Mouse (Mus musculus): Measurements from ENCODE around the gene Chst10. TPM values are rescaled to one million over a fixed set of nuclear protein-coding genes. Genes with fewer than 3 reads are reported as not detected.

Chst10 gene
- polyA plus RNA-seq, 1 experiment, result 1.1 TPM

DNA sequence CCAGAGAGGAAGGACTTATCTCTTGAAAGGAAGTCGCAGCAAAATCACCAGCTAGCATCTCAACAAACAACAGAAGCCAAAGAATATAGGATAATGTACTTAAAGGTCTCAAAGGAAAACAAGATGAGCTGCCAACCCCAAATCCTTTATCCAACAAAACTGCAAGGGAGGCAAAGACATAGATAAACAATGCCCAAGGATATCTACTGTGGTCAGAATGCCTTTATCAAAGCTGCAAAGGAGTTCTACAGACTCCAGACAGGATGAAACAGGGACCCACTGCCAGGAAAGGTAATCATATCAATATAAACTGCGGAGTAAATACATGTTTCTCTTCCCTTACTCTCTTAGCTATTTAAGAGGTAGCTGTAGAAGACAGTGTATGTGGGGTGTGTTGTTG, 47.3 kb downstream of the Chst10 start:
- no peaks in the 10 kb centered on the region for H3K4me1 ChIP-seq
- no peak overlapping the region for H3K4me3 ChIP-seq (replicated peaks)
- peaks cover 22% of the 10 kb centered on the region for H3K27me3 ChIP-seq (replicated peaks)
- TF ChIP-seq FLI1 (IDR thresholded peaks at IDR 0.05; ENCODE audit: low read length), result no peak
- TF ChIP-seq GATA1 (IDR thresholded peaks at IDR 0.05; ENCODE audit: borderline replicate concordance, low read length), result no peak
- H3K9me3 ChIP-seq, result no peaks in the 10 kb centered on the region
- H3K36me3 ChIP-seq (replicated peaks; ENCODE audit: low read length), result no peaks in the 10 kb centered on the region

DNA sequence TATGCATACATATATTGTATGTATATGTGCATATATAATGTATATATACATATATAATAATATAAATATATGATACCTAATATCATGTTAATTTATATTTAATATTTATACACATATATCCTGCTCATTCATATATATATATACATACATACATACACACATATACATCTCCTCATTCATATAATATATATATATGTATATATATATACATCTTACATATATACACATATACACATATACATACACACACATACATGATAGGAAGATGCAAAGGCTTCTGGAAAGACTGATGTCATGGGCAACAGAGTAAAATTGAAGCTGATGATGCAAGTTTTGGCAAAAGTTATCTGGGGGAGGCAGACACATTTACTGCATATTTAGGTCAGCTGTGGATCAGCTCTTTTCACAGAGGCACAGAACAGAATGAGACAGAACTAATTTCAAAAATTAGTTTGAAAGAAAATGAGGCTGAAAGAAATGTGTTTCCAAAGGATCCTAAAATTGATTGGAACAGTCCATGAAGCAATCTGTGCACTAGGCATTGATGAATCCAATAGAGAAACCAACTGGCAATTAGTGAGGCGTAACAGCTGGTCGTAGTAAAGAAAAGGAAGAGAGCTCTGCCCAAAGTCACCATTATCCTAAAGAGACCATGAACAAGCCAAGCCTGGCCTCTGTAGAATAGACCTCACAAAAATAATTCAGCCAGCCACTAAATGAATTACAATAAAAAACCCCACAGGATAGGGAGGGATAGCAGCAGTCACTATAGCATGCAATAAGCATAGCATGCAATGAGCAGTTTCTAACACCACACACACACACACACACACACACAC, 49.3 kb downstream of the Chst10 start:
- Histone ChIP-seq H3K9me3 (no peaks in the 10 kb centered on the region), H3K36me3 (replicated peaks; ENCODE audit: low read length) (no peaks in the 10 kb centered on the region), H3K4me1 (no peaks in the 10 kb centered on the region)

DNA sequence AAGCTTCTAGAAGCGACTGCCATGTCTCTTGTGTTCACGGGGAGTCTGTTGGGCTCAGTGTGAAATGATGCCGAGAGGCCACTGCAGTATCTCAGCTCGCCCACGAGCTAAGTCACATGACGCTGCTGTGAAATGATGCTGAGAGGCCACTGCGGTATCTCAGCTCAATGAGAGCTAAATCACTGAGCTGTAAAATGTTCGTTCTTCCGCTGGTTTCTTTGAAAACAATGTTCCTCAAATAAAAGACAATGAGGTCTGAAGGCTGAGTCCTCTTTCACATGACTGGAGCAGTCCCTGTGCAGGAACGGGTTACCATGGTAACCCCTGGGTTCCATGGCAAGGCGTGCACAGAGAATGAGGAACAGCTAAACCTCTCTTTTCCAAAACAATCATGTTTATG, 50.0 kb downstream of the Chst10 start:
- no peaks in the 10 kb centered on the region for H3K4me1 ChIP-seq
- no peaks in the 10 kb centered on the region for H3K9me3 ChIP-seq
- TF ChIP-seq GATA1 (IDR thresholded peaks at IDR 0.05; ENCODE audit: borderline replicate concordance, low read length), result no peak
- TF ChIP-seq FLI1 (IDR thresholded peaks at IDR 0.05; ENCODE audit: low read length), result no peak
- no peak overlapping the region for H3K4me3 ChIP-seq (replicated peaks)
- peaks cover 20% of the 10 kb centered on the region for H3K27me3 ChIP-seq (replicated peaks)
- no peaks in the 10 kb centered on the region for H3K36me3 ChIP-seq (replicated peaks; ENCODE audit: low read length)

More for the DNA sequence above, 49.3 kb downstream of the Chst10 start:
- Histone ChIP-seq H3K4me3 (replicated peaks) (no peak overlapping the region), H3K27me3 (replicated peaks) (peaks cover 22% of the 10 kb centered on the region)
- no peak for TF ChIP-seq FLI1 (IDR thresholded peaks at IDR 0.05; ENCODE audit: low read length)
- no peak for TF ChIP-seq GATA1 (IDR thresholded peaks at IDR 0.05; ENCODE audit: borderline replicate concordance, low read length)

DNA sequence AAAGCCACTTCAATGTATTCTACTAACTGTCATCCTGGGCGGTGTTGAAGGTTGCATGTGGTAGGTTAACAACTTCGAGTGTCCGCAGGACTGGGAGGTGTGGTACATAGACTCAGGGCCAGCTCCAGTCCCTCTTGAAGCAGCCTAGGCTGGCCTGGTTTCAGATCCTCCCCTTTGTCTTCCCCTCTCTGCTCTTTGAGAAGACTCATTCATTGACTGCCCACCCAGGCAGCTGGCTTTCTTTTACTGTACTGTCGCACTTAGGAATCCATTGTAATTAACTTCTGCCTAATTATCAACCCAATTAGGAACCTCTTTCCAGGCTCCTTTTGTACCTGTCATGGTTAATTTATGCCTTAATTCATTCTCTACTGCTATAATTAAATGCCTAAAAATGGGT, 54.7 kb downstream of the Chst10 start:
- peaks cover 25% of the 10 kb centered on the region for H3K27me3 ChIP-seq (replicated peaks)
- H3K4me3 ChIP-seq (replicated peaks), result no peak overlapping the region
- no peaks in the 10 kb centered on the region for H3K4me1 ChIP-seq
- TF ChIP-seq FLI1 (IDR thresholded peaks at IDR 0.05; ENCODE audit: low read length) (no peak), GATA1 (IDR thresholded peaks at IDR 0.05; ENCODE audit: borderline replicate concordance, low read length) (no peak)
- no peaks in the 10 kb centered on the region for H3K9me3 ChIP-seq
- no peaks in the 10 kb centered on the region for H3K36me3 ChIP-seq (replicated peaks; ENCODE audit: low read length)

DNA sequence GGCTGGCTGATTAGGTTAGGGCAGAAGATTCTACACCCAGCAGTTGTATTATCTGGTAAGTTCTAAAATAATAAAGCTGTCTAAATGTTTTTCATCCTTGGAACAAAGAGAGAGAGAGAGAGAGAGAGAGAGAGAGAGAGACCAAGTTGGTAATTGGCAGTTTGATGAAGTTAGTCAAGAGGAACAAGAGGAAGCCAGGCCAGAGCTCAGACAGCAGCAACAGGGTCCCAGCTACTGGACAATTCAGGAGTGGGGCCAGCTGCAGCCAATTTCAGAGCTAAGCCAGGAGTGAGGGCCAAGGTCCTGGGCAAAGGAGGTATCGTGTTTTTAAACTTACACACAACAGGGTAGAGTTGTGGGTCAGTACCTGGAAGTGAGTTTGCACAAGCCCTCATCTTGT, 55.1 kb downstream of the Chst10 start:
- Histone ChIP-seq H3K36me3 (replicated peaks; ENCODE audit: low read length) (no peaks in the 10 kb centered on the region), H3K9me3 (no peaks in the 10 kb centered on the region), H3K4me3 (replicated peaks) (no peak overlapping the region), H3K4me1 (no peaks in the 10 kb centered on the region), H3K27me3 (replicated peaks) (peaks cover 29% of the 10 kb centered on the region)
- TF ChIP-seq GATA1 (IDR thresholded peaks at IDR 0.05; ENCODE audit: borderline replicate concordance, low read length) (no peak), FLI1 (IDR thresholded peaks at IDR 0.05; ENCODE audit: low read length) (no peak)

DNA sequence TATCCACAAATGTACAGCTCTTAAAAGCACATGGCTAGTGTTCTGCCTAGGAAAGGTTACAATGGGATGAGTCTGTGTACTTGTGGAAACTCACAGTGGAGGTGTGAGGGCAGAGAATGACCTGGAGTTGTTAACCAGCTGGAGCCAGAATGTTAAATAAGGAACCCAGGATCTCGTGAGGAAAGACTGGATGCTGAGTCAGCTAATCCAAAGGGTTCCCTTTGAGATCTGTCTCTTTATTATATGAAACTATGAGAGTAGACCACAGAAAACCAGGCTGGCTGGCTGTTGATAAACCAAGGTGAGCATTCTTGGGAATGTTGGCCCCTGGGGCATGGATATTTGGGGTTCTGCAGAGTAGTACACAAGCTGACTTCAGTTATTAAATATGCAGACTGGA, 58.0 kb downstream of the Chst10 start:
- peaks cover 51% of the 10 kb centered on the region for H3K27me3 ChIP-seq (replicated peaks)
- TF ChIP-seq GATA1 (IDR thresholded peaks at IDR 0.05; ENCODE audit: borderline replicate concordance, low read length), result no peak
- no peak for TF ChIP-seq FLI1 (IDR thresholded peaks at IDR 0.05; ENCODE audit: low read length)
- H3K9me3 ChIP-seq, result peaks cover 1% of the 10 kb centered on the region
- peaks cover 13% of the 10 kb centered on the region for H3K4me1 ChIP-seq
- no peak overlapping the region for H3K4me3 ChIP-seq (replicated peaks)
- H3K36me3 ChIP-seq (replicated peaks; ENCODE audit: low read length), result no peaks in the 10 kb centered on the region

DNA sequence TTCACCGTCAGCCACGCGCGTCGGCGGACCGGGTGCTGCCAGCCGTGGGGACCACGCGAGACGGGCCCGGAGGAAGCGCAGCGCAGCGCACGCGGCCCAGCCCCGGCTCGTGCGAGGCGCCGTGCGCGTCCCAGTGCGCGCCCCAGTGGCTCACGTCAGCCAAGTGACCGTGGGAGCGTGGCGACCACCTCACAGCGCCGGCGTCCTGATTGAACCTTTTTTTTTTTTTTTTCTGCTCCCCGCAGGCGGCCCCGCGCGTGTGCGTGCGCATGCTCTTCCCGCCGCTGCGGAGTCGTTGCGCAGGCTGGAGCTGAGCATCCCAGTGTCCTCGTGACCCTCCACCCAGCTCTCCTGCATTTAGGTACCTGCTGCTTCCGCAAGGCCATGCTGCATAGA, 61.5 kb downstream of the Chst10 start, which contains the start of gene Lonrf2:
Gene Lonrf2, minus strand, starts transcription at position 235 of the 396 bp plus-strand sequence.
- peaks cover 60% of the 10 kb centered on the region for H3K27me3 ChIP-seq (replicated peaks)
- H3K36me3 ChIP-seq (replicated peaks; ENCODE audit: low read length), result no peaks in the 10 kb centered on the region
- peaks cover 13% of the 10 kb centered on the region for H3K4me1 ChIP-seq
- peak within 1 kb of the TSS; percentile 86 for H3K4me3 ChIP-seq (replicated peaks)
- H3K9me3 ChIP-seq, result peaks cover 13% of the 10 kb centered on the region
- no peak for TF ChIP-seq GATA1 (IDR thresholded peaks at IDR 0.05; ENCODE audit: borderline replicate concordance, low read length)
- no peak for TF ChIP-seq FLI1 (IDR thresholded peaks at IDR 0.05; ENCODE audit: low read length)

DNA sequence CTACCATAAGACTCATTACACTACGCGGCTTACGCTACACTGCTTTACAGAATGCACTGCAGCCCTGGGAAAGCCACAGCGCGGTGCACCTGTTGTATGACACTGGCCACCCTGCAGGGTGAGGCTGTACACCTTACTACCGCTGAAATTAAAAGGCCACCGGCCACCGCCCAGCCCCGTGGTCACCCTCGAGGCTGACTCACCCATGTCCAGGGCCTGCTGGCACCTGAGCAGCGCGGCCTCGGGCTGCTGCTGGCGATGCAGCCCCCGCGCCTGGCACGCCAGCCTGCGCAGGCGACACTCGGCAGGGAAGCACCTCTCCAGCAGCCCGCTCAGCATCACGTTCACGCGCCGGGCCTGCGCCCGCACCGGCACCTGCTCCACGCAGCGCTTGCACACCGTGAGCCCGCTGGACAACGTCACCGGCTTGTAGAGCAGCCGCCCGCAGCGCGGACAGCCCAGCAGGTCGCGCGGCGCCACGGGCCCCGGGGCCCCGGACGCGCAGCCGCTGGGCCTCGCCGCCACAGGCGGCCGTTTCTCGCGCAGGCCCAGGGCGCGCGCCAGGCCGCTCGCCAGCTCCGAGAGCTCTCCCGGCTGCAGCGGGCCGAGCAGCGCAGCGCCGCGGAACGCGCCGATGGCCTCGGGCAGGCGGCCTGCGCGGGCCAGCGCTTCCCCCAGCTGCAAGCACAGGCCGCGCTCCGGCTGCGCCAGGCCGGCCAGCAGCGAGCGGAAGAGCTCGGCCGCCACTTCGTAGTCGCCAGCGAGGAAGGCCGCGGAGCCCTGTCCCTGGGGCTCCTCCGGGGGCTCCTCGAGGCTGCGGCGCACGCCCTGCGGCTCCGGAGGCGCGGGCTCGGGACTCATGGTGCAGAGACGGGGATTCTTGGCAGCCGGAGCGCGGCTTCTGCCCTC, 62.1 kb downstream of the Chst10 start:
- Histone ChIP-seq H3K9me3 (peaks cover 13% of the 10 kb centered on the region), H3K27me3 (replicated peaks) (peaks cover 60% of the 10 kb centered on the region), H3K4me3 (replicated peaks) (peak overlapping the region; percentile 86), H3K4me1 (peaks cover 13% of the 10 kb centered on the region), H3K36me3 (replicated peaks; ENCODE audit: low read length) (no peaks in the 10 kb centered on the region)
- TF ChIP-seq GATA1 (IDR thresholded peaks at IDR 0.05; ENCODE audit: borderline replicate concordance, low read length) (no peak), FLI1 (IDR thresholded peaks at IDR 0.05; ENCODE audit: low read length) (no peak)

DNA sequence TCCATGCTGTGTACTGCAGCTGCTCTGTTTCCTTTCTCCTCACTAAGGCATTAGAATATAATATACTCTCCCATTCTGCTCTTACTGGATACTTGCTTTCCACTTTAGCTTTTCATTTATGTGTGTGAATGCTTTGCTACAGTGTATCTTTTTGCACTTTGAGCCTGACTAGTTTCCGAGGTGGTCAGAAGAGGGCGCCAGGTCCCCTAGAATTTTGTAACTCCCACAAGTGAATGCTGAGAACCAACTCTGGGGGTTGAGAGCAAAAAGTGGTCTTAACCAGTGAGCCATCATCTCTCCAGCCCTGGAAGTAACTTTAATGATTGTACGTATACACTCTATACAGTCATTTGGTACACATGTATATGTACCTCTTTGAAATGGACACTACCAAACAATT, 63.1 kb downstream of the Chst10 start:
- Histone ChIP-seq H3K4me3 (replicated peaks) (no peak overlapping the region), H3K27me3 (replicated peaks) (peaks cover 61% of the 10 kb centered on the region), H3K9me3 (peaks cover 13% of the 10 kb centered on the region), H3K4me1 (peaks cover 13% of the 10 kb centered on the region), H3K36me3 (replicated peaks; ENCODE audit: low read length) (no peaks in the 10 kb centered on the region)
- no peak for TF ChIP-seq FLI1 (IDR thresholded peaks at IDR 0.05; ENCODE audit: low read length)
- no peak for TF ChIP-seq GATA1 (IDR thresholded peaks at IDR 0.05; ENCODE audit: borderline replicate concordance, low read length)
